Mouse (Mus musculus) lung, postnatal 25 days (tissue): ENCODE measurements around the gene Kctd4.

Source experiments
- DNase-seq: peaks from one replicate; pipeline ENCODE4 v3.0.0; 2022; ENCODE audit warnings: low spot score

The Kctd4 gene

GRCm38 (mm10) chr14:75990936-75991335 lies 36.1 kb downstream of the Kctd4 start:
- no peak for DNase-seq

GRCm38 (mm10) chr14:75992371-75992770 lies 37.6 kb downstream of the Kctd4 start:
- DNase-seq: no peak

GRCm38 (mm10) chr14:75998082-75998481 lies 43.3 kb downstream of the Kctd4 start:
- DNase-seq: no peak

GRCm38 (mm10) chr14:76001781-76002180 lies 47.0 kb downstream of the Kctd4 start:
- no peak for DNase-seq

GRCm38 (mm10) chr14:76005011-76005410 lies 50.2 kb downstream of the Kctd4 start:
- DNase-seq: no peak

GRCm38 (mm10) chr14:76008174-76008573 lies 53.4 kb downstream of the Kctd4 start:
- DNase-seq: no peak

- no peak for DNase-seq
Measured at GRCm38 (mm10) chr14:76009185-76009584, 54.4 kb downstream of the Kctd4 start.

- peak; percentile 95 for DNase-seq
Measured at GRCm38 (mm10) chr14:76010102-76011061, 55.6 kb downstream of the Kctd4 start, which contains the start of gene Gtf2f2. TSS of gene Gtf2f2 (minus strand) at chr14:76010865.

GRCm38 (mm10) chr14:76011062-76011457 lies 56.3 kb downstream of the Kctd4 start:
- no peak for DNase-seq

GRCm38 (mm10) chr14:76014331-76014730 lies 59.5 kb downstream of the Kctd4 start:
- DNase-seq: no peak
